Mouse (Mus musculus) right cerebral cortex, adult 18-20 months (tissue): Measurements from ENCODE around the gene Sorbs1.

Experiments
- DNase-seq: peaks from one replicate; pipeline ENCODE4 v3.0.0; 2022; ENCODE audit warnings: mixed read lengths

Gene Sorbs1

DNA sequence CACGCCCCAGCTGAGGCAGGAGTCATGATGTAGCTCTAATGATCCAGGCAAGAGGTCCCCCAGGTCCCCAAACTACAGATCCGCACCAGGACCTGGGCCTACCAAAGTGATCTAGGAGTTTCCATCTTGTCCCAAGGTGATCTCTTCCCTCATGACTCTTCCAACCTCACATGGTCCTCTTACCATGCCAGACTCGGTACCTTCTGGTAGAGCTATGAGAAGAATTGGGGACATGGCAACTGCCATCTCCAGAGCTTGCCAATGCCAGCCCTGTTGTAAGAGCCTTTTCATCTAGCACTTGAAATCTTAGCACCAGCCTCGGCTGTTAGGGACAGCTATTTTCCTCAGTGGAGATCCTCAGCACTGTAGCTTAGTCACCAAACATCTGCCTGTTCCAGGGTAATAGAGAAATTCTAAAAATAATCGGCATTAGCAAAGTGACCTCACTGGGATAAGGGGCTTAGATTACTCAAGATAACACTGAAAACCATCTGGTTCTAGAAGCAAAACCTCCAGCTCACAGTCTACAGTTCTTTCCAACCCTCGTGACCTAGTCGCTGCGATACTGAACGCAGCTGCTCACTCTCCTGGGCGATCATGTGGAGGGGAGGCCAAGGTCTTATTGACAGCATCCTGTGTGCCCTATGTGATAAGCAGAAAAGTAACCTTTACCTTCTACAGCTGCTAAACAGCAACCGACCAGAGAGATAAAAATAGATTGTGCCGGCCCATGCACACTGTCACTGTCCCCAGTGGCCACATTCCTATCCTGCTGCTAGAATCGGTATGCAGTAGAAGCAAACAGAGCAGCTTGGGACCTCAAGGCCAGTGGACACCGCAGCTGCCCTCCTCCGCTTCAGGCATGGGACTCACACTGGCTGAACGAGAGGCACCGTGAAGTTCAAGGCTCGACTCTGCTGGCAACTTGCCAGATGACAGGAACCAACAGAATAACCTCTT is 143.4 kb downstream of the Sorbs1 start:
- DNase-seq: no peak

GRCm38 (mm10) chr19:40368517-40368916 is 145.1 kb downstream of the Sorbs1 start:
- DNase-seq: no peak

DNA sequence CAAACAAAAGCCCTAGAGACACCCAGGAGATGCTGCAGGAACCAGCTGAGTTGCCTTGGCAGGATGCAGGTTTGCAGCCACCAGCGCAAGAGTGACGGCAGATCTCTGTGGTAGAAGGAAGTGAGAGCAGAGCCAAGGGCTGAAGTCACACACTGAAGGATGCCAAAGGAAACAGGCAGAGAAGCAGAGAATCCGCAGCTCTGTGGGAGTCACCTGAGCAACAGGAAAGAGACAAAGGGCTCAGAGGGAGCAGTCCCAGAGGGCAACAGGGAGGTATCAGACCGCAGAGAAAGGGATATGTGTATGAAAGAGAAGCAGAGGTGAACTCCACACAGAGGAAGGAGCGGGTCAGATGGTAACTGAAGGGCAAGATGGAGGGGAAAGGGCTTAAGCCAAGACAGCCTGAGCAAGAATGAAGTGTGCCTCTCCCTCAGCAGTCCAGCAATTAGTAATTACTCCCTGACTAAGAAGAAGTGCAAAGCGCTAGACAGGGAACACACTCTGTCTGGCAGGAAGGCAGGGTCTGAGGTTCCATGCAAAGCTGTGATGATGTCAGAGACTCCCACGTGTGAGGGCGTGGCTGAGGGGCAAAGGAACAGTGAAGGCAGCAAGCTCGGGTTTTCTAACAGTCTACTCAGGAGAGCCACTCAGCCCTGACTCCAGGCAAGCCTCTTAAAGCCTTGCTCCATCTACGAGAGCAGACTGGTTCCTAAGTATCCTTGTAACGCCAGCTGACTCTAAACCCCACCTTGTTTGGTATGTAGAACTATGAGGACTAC is 147.2 kb downstream of the Sorbs1 start:
- DNase-seq: peak; percentile 54

DNA sequence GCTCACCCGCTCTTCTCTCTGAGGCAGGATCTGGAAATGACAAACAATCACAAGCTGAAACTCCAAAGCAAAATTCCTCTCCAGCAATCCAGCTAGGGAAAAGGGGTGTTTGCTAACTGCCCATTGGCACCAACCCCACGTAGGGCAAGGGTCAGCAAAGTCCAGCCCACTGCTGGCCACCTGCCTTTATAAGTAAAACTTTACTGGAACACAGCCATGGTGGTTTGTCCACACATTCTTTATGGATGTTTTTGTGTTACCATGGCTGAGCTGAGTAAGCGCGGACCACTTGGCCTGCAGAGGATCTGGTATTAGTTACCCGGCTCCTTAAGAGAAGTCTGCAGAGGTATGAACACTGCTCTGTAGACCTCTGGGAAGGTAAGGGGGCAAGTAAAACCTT is 148.4 kb downstream of the Sorbs1 start:
- no peak for DNase-seq

GRCm38 (mm10) chr19:40363447-40363846 is 150.1 kb downstream of the Sorbs1 start:
- DNase-seq: no peak

- no peak for DNase-seq
Observed at GRCm38 (mm10) chr19:40362203-40362865, 151.2 kb downstream of the Sorbs1 start.

- no peak for DNase-seq
Observed at GRCm38 (mm10) chr19:40359712-40360394, 153.7 kb downstream of the Sorbs1 start.

DNA sequence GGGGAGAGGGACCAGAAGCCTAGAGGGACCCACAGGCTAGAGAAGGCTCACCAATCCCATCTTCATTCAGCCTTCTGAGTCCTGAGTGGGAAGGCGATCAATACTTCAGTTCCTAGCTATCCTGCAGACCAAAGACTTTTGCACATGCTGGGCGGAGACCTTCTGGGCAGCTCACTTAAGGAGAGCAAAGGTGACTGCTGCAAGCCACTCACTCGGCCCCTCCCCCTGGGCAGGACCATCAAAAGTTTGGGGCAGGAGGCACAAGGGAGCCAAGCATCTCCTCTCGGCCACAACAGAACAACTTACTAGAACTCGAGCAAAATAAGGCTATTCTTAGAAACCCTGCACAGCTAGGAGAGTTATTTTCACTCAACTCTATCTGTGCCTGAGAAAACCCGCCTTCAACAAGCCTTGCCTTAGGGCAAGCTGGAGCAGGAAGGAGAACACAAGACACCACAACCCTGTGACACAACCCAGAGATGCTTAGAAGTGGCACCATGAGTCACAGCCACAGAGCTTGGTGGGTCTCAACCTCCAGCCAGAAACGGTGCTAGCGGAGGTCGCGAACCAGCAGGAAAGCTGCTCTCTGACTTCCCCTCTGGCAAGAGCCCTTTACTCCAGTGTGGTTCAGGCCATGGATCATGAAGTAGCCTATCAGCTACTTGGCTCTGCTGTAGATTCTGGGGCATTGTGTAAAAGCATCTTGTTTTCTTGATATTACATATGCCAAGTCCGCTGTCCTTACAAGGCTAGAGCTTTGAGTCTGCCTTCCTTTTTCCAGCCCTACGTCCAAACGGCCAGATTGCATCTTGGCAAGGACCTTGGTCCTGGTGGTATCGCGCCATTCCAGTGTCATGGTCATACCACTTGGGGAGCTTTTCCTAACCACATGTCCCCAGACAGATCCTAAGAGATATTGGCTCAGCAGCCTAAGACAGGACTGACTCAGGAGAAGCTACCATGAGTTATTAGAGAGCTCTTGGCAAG is 156.8 kb downstream of the Sorbs1 start:
- DNase-seq: no peak

DNA sequence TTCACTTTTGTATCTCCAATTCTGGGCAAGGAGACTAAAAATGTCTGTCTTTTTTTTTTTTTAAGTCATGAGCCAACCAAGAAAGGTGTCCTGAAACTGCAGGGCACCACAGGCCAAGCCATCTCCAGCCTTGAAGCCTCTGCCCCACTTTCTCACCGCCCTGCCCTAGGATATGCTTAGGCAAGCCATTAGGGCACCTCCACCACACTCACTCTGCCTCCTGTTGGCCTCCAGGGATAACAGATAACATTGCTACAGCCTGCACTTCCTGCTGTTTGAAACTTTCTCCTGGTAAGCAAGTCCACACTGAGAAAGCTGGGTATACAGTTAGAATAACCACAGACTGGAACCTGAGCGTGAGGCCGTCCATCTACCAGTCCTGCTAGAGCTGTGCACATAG is 158.5 kb downstream of the Sorbs1 start:
- DNase-seq: no peak

DNA sequence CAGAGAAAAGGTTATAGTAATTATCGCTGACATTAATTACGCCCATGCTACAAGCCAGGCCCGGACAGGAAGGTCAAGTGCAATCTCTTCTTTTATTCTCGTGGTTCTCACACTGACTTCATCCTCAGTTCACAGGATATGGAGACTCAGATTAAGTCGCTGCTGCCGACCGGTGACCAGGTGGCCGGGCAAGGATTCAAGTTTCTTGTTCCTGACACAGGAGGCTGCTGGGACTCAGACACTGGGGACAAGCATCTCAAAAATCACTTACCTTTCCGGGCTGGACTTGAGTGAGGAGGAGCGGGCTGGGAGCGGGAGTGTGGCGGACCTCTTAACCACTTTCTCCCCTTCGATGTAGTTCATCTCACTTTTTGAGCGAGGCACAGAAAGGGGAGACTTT is 161.6 kb downstream of the Sorbs1 start:
- no peak for DNase-seq

DNA sequence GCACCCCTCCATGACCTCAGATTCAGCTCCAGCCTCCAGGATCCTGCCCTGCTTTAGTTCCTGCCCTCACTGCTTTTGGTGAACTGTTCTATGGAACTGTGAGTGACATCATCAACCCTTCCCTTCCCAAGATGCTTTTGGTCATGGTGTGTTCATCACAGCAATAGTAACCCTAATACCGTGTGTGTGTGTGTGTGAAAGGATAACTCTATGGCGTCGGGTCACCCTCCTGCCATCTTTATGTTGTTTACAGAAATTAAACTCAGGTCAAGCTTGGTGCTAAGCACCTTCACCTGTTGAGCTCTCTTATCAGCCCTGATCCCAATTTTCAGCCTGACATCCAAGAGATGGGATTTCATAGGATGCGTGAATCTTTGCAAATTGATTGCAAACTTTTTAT is 162.7 kb downstream of the Sorbs1 start:
- no peak for DNase-seq

DNA sequence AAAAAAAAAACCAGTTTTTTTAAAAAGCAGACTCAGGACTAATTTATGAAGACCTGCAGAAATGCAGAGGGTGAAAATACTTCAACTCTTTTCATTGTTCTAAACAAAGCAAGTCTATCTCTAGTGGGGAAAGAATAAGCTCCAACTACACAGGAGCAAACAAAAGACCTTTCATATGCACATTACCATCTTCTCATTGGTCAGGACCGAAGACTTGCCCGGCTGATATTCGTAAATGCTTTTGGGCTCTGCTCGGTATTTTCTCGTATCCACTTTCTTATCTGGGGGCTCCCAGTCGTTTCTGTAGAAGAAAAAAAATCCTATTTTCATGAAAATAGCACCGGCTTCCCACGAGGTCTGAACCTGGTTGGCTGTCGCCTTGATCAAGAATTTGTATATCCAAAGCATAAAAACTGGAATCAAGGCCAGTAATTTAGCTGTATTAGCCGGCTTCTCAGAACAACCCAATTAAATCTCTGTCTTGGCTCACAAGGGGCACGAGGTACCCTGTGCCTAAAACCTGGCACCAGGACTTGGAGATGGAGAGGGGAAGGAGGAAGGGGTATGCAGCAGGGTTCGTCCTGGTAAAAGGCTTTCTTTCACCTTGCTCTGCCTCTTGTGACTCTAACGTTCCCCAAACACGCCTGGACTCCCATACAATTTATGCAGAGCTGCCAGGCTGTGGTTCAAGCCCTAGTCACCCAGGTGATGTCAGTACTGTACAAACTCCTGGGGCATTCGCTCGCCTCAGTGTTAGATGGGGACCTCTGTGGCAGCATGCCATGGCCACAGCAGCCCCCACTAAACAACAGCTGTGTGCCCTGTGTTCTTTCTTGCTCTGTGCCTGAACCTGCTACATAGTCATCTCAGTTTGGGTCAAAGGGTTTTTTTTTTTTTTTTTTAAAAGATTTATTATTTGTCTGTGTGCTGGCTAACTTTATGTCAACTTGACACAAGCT is 163.6 kb downstream of the Sorbs1 start:
- no peak for DNase-seq

DNA sequence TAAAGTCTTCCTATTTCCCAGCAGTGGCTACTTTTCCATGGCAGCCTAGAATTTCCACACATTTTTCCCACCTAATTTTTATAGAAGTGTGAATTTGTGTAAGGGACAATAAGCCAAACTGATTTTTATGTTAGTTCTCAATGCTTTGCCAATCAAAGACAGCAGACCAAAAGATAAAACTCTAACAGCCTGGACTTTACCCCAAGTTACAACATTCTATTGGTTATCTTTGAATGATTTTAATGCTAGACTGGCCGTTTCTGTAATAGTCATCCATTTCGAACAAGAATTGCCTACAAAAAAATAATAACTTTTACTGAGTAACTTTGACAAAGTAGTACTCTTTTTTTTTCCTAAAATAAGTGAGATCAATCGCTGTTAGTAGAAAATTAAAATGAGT is 164.3 kb downstream of the Sorbs1 start:
- DNase-seq: no peak

GRCm38 (mm10) chr19:40348652-40349051 is 164.9 kb downstream of the Sorbs1 start:
- no peak for DNase-seq

- DNase-seq: no peak
Observed at GRCm38 (mm10) chr19:40348175-40348574, 165.4 kb downstream of the Sorbs1 start.

DNA sequence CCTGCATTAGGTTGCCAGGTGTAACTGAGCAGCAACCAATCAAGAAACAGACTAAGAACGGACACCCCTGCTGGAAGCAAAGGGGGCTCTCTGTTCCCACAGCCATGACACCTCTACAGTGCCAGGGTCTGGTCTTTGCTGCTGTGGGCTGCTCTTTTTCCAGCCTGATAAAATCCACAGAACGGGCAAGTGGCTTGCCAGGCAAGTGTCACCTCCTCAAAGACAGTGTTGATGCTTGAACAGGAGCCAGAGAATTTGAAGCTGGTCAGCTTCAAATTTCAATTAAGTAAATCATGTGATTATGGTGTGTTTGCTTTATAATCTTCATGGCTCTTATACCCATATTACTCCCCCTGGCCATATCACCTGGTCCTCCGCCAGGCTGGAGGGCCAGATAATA is 166.7 kb downstream of the Sorbs1 start:
- no peak for DNase-seq

DNA sequence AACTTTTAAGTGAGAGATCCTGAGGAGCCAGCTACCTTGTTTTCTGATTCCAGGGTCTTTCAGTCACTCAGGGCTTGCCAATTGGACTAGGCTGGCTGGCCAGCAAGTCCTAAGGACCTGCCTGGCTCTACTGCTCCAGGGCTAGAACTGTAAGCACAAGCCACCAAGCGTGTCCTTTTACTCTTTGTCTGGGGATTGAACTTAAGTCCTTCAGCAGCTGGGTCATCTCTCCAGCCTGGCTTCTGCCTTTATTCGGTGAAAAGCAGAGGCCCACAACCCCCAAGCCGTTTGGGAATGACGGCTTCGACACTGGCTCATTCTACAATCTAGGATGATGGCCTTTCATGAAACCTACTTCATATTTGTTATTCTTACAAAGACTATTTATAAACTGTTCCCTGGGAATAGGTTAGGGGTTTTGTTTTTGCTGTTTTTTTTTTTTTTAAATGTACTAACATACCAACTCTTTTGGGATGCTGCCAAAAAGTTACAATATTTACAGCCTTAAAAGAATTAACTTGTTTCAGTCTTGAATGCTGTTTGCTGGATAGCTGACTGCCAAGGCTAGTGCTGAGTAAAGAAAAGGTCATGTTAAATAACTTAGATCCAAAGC is 167.2 kb downstream of the Sorbs1 start:
- no peak for DNase-seq

DNA sequence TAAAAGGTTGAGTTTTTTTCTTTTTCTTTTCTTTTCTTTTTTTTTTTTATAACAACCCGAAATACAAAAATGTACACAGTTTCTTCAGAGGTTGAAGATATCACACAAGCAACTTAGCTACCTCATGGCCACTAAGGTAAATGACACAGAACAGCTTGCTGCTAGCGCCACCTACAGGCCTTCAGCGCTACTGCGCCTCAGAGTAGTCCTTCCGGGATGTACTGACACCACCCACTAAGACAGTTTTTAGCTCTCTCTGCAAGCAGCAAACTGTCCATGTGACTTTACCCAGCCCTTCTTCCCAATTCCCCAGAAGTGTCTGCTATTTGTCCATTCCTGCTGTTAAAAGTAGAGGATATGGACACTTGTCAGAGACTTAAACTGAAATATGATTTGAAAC is 167.9 kb downstream of the Sorbs1 start:
- DNase-seq: peak; percentile 70

- peak; percentile 80 for DNase-seq
Observed at GRCm38 (mm10) chr19:40343018-40343417, 170.6 kb downstream of the Sorbs1 start.

DNA sequence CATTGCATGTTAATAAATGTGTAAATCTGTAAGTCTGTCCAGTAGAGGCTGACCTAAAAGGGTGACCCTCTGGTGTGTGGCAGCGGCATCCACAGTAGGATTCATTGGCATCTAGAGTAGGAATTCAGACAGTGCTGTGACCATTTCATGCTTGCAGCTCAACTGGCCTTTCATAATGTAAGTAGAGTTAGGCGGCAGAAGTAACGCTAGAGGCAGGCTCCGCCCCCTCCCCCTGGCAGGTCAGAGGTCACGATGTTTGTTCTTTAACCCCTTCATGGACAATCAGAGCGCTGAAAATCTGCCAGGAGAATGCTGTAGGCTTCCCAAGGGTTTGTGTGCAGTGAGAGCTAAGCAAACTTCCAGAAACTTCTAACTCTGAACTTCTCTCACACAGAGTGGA is 172.4 kb downstream of the Sorbs1 start:
- DNase-seq: no peak
